Mouse (Mus musculus) stomach, postnatal 0 days (tissue): ENCODE measurements around the gene Arid1b.

Source experiments
- CTCF ChIP-seq: IDR thresholded peaks from 2 replicates; pipeline ENCODE4 v1.5.1; 2016; ENCODE audit warnings: antibody characterized with exemption, low read depth, mild to moderate bottlenecking, moderate library complexity
- EP300 ChIP-seq: optimal IDR thresholded peaks from 2 replicates; pipeline ENCODE3; 2016; ENCODE audit warnings: antibody characterized with exemption

DNA sequence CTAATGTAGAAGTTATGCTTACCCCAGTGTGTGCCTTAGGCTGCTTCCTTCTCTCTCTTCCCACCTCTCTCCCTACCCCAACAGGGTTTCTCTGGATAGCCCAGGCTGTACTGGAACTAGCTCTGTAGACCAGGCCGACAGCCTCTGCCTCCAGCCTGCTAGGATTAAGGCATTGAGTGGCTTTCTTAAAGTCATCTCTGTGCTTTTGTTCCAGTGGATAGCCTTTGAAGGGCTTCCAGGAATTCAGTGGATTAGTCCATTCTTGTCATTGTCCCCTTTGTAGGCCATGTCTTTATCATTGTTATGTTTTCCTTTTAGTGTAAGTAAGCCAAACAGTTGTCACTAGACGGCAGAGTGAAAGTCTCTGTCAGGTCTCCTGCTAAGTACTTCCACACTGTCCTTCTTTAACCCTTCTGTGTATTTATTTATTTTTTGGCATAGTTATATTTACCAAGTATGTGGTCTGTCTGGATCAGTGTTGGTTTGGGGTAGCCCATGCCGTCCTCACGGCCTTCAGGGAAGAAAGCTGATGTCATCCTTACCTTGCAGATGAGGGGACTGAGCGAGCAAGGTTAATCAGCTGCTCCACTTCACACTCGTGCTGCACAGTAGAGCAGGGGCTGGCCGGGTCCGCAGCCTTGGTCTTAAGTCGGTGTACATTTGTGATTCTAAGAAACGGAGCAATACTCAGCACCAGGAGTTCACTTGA is 58.1 kb downstream of the Arid1b start:
- TF ChIP-seq EP300 (no peak), CTCF (no peak)
